Mouse (Mus musculus): ENCODE data around the gene Atic.
A peak's percentile ranks its signal among the peaks of the same experiment; 100 is the strongest.

Gene Atic

DNA sequence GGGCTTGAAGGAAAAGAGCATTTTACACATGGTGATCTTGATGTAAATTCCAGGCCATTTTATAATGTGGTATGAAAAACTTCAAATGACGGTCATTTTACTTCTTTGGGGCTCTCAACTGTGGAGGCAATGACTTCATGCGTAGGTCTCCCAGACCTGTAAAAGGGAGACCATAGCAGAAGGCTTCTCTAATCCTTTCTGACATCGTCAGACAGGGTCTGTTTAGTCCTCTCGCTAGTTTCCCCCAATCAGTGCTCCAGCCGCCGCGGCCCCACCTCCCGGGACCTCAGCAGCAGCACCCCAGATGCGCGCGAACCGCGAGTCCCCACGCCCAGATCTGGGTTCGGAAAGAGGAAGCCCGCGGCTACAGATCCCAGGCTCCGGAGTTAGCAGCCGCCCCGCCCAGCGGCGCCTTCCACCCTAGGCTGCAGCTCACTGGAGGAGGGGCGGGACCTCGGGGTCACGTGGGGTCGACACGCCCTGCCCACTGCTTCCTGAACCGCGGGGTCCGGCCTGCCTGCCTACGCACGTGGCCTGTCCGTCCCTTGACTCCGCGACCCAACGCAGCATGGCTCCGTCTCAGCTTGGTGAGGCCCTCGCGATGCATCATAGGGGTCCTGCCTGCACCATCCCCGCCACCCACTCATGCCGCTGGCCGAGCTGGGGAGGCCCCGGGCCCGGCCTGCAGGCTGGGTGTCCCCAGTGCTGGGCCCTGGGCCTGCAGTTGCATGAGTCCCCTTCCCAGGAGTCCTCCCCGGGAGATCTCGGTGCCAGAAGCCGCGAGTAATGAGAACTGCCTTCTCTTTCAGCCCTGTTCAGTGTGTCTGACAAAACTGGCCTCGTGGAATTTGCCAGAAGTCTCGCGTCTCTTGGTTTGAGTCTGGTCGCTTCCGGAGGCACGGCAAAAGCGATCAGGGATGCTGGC, at the start of gene Atic:
Gene Atic (plus strand): TSS at position 463 of the 925 bp plus-strand sequence.
- DNase-seq (ENCODE audit: low read depth, low spot score) = peak; percentile 70

DNA sequence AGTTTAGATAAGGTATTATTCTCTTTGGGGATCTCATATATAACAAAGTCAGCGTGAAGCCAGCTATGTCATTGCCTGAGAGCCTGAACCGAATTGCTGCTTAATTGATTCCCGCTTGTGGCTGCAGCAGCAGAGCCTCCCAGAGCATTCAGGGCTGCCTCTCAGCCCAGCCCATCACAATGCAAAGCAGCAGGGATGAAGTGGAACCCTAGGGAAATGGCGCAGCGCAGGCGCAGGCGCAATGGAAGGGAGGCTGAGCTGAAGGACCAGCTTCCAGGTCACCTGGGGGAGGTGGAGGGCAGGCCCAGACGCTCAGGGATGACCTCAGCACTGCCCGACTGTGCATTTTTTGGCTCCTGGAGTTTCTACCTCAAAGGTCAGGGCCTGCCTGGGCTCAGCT, 49.7 kb upstream of the Atic start:
- DNase-seq (ENCODE audit: low read depth, low spot score) = no peak

DNA sequence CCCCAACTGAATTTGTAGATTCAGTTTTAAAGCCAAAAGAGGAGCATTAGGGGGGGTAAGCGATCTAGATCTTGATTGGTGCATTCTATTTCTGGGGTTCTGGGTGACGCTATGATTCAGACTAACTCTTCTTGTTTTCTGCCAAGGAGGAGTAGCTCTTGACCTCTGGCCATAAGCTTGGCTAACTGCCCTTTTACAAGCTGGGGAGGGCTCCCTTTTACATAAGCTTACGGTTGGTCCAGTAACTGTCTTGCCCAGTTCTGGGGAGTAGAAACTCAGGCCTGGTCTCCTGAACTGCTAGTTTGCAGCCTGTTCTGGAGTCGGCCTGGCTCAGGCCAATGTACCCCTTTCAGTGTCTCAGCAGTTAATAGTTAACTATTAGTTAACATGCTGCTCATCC, 41.9 kb upstream of the Atic start:
- DNase-seq (ENCODE audit: low read depth, low spot score) = no peak

DNA sequence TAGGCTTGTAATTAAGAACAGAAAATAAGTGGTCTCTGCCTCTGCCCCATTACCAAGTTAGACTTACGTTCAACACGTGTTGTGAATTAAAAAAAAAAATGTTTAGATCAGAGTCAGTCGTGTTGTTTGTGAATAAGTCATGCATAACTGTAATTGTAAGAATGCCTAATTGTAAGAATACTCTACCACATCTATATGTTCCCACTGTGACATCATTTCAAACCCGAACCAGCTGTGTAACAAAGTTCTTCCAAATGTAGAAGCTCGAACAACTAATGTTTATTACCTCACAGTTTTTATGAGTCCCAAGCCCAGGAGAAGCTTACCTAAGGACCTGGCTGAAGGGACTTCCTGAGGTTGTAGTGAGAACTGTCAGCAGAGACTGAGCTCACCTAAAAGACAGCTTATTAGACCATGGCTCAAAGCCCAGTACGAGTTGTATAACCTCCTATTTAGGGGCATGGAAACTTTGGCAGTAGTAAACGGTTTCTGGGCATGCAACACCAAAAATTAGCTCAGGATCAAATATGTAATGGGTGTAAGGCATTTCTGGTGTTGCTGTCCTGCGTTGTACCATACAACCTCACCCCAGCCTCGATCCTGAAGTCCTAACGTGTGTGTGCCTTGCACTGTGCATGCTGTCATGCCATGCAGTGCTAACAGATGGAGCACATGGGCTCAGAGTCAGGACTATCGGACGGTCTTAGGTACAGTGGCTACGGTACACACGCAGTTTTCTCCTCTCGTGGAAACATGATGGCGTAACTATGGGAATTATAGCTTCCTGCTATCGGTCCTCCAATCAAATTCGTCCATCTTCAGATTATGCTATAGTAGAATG, 27.9 kb upstream of the Atic start:
- DNase-seq (ENCODE audit: low read depth, low spot score) = no peak

DNA sequence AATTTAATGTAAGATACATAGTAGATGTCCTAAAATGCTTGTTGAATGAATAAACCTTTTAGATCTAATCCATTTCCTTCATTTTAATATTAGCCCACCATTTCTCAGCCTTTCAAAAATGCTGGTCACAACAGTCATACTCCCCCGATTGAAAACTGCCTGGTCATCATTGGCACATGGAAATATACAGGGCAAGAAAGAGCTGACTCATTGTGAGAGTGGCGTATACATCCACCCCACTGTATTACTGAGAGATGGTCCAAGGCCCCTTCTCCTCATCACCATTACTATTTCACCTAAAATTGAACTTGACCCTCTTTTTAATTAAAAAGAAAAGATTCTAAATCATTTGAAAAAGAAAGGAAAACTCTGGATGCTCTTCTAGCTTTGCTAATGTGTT, 26.2 kb upstream of the Atic start:
- DNase-seq (ENCODE audit: low read depth, low spot score) = no peak

DNA sequence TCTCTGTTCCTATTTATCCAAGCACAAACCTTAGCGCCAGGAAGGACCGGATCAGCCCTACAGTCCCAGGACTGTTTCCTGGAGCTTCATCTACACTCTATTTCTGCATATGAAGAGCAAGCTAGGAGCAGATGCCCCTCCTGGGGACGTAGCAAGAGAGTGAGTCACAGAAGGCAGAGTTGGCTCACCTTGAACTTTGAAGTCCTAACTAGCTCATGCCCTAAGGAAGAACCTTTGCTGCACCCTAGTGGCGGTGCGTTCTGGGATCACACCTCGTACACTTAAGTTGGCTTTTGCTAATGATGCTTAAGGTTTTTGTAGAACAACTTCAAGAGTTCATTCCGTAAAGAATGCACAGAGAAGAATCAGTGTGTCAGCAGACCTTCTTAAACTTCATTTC, 25.3 kb upstream of the Atic start:
- DNase-seq (ENCODE audit: low read depth, low spot score) = no peak

DNA sequence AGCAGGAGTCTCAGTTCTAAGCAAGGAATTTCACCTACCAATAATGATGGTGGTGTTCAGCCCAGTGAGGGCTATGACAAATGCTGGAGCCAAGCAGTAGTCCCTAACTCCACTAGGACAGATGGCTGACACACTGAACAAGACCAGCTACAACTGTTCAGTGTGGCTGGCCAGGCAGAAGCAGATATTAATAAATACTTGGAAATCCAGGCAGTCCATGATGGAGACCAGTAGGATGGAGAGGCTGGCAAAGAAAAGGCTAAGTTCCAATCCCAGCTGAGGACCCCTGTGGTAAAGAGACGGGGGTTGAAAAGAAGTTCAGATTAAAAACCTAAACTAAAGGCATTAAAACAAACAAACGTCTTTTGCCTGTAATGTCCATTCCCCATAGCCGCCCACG, 17.3 kb upstream of the Atic start:
- no peak for DNase-seq (ENCODE audit: low read depth, low spot score)

DNA sequence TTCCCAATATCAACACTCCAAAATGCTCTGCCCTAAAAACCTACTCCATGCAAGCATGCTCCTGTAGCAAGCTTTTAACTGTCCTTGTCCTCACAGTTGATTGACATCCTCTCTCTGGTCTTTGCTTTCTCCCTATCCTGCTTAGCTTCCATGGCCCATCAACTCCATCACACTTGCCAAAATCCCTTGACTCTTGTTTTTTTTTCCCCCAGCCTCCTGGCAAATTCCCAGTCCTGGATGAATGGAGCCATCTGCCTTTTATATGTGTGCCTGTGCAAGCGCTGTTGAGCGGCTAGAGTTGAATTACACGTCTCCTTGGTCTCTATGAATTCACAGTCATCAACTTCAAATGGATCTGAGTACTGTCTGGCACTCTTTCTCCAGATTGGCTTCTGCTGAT, 16.5 kb upstream of the Atic start:
- DNase-seq (ENCODE audit: low read depth, low spot score) = peak; percentile 36

DNA sequence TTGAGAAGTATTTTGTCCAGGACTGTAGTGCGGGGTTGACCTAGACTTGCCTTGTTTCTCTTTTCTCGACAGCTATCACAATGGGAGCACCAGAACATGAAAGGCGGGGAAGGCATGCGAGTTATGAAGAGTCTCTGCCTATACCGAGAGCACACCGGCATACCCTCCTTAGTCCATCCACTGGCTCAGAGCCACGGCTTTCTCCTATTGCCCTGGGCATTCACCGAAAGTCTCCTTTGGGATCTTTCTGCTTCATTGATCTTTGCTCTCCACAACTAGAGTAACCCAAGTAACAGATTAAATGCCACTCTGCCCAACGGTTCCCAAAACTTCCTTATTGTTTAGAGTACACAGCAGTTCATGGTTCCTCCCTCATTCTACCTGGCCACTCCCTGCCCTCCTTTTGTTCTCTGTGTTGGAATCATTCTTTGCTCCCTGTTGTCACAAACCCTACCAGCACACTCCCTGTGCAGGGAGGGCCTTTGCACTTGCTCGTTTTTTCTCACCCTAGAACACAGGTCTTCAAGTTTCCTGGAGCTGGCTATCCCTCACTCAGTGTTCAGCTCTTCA, 6.2 kb upstream of the Atic start:
- no peak for DNase-seq (ENCODE audit: low read depth, low spot score)

DNA sequence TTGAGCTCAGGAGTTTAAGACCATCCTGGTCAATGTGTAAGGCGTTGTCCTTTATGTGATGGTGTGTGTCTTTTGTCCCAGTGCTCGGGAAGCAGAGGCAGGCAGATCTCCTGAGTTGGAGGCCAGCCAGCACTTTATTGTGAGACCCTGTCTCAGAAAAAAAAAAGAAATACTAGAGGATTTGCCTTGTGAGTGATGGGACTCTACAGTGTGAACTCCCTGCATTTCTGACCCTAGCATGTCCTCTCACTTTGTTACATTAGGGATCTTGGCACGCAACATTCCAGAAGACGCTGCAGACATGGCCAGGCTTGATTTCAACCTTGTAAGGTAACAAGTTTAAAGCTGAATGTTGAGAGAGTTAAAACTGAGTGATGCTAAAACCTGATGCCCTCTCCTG, 3.7 kb downstream of the Atic start:
- DNase-seq (ENCODE audit: low read depth, low spot score) = no peak

DNA sequence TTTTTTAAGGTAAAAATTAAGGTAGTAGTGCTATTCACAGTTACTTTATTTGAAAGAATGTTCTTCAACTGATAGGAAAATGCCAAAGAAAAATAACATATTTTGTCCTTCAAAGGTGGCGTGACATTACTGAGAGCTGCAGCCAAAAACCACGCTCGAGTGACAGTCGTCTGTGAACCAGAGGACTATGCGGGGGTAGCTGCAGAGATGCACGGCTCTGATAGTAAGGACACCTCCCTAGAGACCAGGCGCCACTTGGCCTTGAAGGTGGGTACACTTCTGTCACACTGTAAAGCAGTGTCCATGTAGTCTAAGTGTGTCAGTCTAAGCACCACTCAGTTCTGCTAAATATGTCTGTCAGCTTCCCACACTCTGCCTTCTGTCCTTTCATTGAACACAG, 7.3 kb downstream of the Atic start:
- no peak for DNase-seq (ENCODE audit: low read depth, low spot score)

DNA sequence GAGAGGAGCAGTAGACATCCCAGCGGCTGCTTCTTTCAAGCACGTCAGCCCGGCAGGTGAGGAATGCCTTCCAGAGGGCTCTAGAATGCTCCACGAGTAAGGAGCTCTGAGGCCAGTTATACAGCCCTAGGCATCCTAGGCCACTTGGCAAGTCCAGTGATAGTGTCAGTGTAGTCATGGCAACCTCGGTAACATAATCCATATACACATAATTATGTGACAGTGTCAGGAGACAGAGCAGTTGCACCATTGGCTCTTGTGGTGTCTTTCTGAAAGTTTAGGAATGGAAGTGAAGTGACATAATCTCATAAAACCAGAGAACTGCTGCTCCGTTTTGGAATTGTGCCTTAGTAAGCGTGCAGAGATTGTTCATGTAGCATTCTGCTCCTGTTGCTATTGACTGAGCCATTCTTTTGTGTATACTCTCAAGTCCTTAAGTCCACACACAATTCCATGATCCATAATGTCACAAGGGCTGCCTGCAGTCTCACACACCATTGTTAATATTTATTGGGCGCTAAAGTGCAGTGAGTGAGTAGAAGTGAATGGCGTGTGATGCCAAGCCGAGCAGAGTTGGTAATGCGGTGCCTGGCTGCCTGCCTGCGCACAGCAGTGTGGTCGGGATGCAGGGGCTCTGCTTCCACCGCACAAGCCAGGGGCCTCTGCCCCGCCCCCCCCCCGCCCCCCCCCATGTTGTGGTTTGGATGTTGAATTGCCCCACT, 11.1 kb downstream of the Atic start:
- no peak for DNase-seq (ENCODE audit: low read depth, low spot score)

DNA sequence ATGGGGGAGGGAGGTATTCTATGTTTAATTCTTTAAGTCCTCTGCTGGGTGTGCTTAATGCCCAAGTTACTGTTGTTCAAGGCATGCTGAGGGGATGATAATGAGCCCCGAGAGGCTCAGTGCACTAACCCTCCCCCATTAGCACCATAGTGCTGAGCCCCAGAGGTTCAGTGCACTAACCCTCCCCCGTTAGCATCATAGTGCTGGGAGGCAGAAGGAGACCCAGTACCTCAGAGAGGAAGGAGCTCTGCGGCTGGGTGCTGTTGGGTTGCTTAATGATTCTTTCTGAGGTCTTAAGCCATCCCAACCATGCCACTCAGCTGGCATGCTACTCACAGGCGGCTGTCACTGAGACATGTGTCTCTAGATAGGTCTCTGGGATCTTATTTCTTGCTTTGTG, 13.2 kb downstream of the Atic start:
- DNase-seq (ENCODE audit: low read depth, low spot score) = no peak

DNA sequence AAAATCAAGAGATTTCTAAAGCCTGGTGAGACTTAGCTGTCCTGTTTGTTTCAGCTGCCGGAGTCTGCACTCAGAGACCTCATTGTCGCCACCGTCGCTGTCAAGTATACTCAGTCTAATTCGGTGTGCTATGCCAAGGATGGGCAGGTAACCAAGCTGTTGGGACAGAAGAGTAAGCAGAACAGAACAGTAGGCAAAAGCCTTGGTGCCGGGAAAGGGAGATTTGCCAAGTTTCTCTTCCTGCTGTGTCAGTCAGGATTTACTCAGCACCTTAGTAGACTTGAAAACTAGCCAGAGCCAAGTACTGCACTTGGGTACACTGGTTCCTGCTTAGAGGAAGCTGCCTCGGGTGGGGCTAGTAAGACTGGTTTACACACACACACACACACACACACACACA, 19.0 kb downstream of the Atic start:
- no peak for DNase-seq (ENCODE audit: low read depth, low spot score)

DNA sequence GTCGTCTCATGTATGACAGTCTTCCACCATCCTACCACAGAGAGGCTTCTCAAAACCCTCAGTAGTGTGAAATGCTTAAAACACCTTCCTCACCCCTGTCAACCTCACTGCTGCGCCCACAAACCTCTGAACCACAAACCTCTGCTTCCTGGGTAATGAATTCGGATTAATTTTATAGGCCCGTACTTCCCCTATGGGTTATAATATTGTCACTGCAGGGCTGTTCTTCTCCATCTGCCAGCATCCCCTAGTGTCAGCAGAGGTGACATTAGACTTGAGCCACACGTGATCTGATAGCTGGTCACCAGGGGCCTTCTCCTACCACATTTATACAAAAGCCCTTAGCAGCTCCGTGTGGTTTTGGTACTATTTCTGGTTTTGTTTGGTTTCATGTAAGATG, 19.9 kb downstream of the Atic start:
- no peak for DNase-seq (ENCODE audit: low read depth, low spot score)

DNA sequence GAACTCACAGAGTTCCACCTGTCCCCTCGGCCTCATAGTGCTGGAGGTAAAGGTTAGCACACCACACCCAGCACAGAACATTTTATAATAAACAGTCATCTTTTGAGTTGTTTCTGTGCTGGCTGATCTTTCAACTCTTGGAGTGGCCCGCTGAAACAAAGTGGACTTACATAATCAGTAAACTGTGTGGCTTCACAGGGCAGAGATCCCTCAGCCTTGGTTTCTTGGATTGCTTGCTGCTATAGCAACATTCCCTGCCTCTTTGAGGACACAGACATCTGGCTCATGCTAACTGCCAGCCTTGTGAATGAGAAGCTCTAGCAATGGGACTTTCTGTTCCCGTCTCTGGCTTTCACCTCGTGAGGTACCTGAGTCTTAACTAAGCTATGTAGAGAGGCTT, 22.6 kb downstream of the Atic start:
- DNase-seq (ENCODE audit: low read depth, low spot score) = no peak

DNA sequence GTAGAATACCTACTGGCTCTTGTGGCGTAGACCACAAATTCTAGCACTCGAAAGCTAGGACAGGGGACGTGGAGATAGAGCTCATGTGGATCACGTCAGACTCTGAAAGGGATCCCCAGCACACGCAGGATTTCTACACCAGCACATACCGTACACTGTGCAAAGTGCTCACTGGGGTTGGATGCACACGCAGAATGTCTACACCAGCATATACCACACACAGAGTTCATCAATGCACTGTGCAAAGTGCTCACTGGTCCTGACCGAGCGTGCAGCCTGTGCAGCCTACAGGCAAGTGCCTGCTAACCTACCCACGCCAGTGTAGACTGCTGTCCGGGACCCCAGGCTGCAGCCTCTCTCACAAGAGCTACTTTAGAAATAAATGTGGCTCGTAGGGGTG, 23.5 kb downstream of the Atic start:
- no peak for DNase-seq (ENCODE audit: low read depth, low spot score)

DNA sequence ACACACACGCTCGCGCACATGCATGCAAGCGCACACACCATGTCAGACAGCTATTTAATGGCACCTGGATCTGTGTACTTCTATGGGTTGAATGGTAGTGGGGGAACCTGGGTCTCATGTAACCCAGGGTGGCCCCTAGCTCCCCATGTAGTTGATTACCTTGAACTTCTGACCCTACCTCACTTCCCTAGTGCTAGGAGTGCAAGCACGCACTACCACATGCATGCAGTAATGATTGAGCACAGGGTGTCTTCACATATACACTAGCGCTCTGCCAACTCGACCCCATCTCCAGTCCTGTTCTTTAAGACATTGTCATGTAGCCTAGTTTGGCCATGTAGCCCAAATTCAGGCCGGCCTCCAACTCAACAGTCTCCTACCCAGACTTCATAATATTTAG, 26.4 kb downstream of the Atic start:
- DNase-seq (ENCODE audit: low read depth, low spot score) = no peak

DNA sequence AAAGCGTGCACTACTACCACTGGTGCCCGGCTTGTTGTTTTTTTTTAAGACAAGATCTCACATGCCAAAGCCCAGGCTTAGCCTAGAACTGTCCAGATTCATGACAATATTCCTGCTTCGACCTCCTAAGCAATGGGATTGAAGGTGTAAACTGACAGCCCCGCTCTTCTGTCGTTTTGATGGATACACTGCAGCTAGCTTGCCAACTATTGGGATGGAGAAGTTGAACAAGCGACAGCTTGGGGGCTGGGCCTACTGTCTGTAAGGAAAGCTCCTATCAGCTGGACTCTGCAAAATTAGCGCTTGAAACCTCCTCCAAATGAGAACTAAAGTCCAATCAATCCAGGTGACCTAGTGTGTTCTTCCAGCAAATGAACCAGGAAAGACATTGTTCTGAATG, 26.9 kb downstream of the Atic start:
- DNase-seq (ENCODE audit: low read depth, low spot score) = no peak

DNA sequence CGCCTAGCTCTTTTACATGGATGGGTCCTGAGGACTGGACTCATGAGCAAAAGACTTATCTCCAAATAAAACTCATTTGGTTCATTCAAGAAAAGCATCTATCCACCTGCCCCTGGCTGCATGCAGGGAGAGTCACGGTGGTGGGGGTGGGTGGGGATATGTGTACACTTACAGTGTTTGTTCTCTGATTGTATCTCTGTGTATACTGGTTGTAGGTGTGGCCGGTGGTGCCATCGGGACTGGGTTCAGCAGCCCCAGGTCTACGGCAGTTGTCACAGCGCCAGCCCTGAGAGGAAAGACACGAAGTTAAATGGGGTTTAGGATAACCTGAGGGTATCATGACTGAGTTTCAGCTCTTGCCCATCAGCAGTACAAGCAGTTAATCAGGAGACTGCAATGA, 29.7 kb downstream of the Atic start:
- no peak for DNase-seq (ENCODE audit: low read depth, low spot score)

DNA sequence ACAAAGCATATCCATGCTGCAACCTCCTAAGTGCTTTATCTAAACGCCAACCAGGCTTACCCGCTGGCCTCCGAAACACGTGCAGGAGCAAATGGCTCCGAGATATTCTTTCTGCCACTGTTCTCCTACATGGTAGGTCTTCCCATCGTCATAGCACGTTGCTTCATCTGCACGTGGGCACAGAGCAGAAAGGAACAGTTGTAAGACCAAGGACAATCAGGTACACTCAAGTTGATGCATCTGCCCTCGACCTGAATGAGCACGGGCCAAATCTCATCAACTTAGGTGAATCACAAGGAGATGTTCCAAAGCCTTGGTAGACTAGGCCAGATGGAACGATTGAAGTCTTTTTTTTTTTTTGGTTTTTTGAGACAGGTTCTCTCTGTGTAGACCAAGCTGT, 33.1 kb downstream of the Atic start:
- no peak for DNase-seq (ENCODE audit: low read depth, low spot score)

DNA sequence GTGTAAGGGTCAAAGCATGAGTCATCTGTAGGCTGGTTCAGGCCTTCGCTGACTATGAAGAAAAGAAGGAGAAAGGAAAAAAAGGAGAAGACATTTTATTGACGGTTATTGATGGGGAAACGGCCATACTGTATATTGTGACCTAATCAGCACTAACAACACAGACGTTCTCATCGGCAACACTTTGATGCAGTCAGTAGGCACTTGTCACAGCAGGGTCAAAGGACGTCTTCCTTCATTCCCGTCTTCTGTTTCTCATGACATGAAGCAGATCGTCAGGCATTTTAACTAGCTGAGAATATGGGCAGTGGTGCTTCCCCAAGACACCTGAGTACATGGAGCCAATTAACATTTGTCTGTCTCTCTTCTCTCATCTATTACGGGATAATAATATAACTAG, 36.2 kb downstream of the Atic start:
- DNase-seq (ENCODE audit: low read depth, low spot score) = no peak

Measured in brain, embryonic 18.5 days (tissue).